Mouse (Mus musculus): ENCODE data around the gene Gpr155. TPM values are rescaled to one million over a fixed set of nuclear protein-coding genes. Genes with fewer than 3 reads are reported as not detected.

Gpr155 gene
- polyA plus RNA-seq, 1 experiment, result 7.6 TPM

GRCm38 (mm10) chr2:73371530-73372335 lies 14.6 kb downstream of the Gpr155 start:
- Histone ChIP-seq H3K27me3 (ENCODE audit: control insufficient read depth, insufficient read depth, insufficient read length) (no peaks in the 10 kb centered on the region), H3K4me2 (ENCODE audit: low read depth) (no peak overlapping the region), H3K36me3 (ENCODE audit: control insufficient read depth, insufficient read depth) (no peaks in the 10 kb centered on the region), H3K79me2 (ENCODE audit: control insufficient read depth, insufficient read depth) (no peaks in the 10 kb centered on the region), H3K4me3 (no peak overlapping the region), H3ac (ENCODE audit: control insufficient read depth, insufficient read length) (no peak overlapping the region)
- no peak for TF ChIP-seq TCF3 (IDR thresholded peaks at IDR 0.05; ENCODE audit: insufficient read length, low read depth)

- Histone ChIP-seq H3K4me3 (no peak overlapping the region), H3K27me3 (ENCODE audit: control insufficient read depth, insufficient read depth, insufficient read length) (no peaks in the 10 kb centered on the region), H3K36me3 (ENCODE audit: control insufficient read depth, insufficient read depth) (no peaks in the 10 kb centered on the region), H3K4me2 (ENCODE audit: low read depth) (no peak overlapping the region), H3K79me2 (ENCODE audit: control insufficient read depth, insufficient read depth) (no peaks in the 10 kb centered on the region), H3ac (ENCODE audit: control insufficient read depth, insufficient read length) (no peak overlapping the region)
- no peak for TF ChIP-seq E2F4 (IDR thresholded peaks at IDR 0.05; ENCODE audit: insufficient read depth)
- TF ChIP-seq REST (IDR thresholded peaks at IDR 0.05; ENCODE audit: insufficient read depth, insufficient read length), result no peak
- no peak for TF ChIP-seq POLR2A (IDR thresholded peaks at IDR 0.05; ENCODE audit: insufficient read length, low read depth)
- TF ChIP-seq TCF3 (IDR thresholded peaks at IDR 0.05; ENCODE audit: insufficient read length, low read depth), result no peak
Measured at GRCm38 (mm10) chr2:73363448-73363847, 22.9 kb downstream of the Gpr155 start.

- Histone ChIP-seq H3K4me3 (no peak overlapping the region), H3K36me3 (ENCODE audit: control insufficient read depth, insufficient read depth) (no peaks in the 10 kb centered on the region), H3K27me3 (ENCODE audit: control insufficient read depth, insufficient read depth, insufficient read length) (no peaks in the 10 kb centered on the region), H3K4me2 (ENCODE audit: low read depth) (no peak overlapping the region), H3ac (ENCODE audit: control insufficient read depth, insufficient read length) (no peak overlapping the region), H3K79me2 (ENCODE audit: control insufficient read depth, insufficient read depth) (no peaks in the 10 kb centered on the region)
- TF ChIP-seq USF1 (IDR thresholded peaks at IDR 0.05; ENCODE audit: low read depth) (no peak), POLR2AphosphoS2 (IDR thresholded peaks at IDR 0.05; ENCODE audit: insufficient read length, low read depth) (no peak), E2F4 (IDR thresholded peaks at IDR 0.05; ENCODE audit: insufficient read depth) (no peak), TCF3 (IDR thresholded peaks at IDR 0.05; ENCODE audit: insufficient read length, low read depth) (no peak), SRF (IDR thresholded peaks at IDR 0.05; ENCODE audit: control insufficient read depth, insufficient read length, low read depth) (no peak), POLR2A (IDR thresholded peaks at IDR 0.05; ENCODE audit: insufficient read length, low read depth) (no peak), MYOG (IDR thresholded peaks at IDR 0.05; ENCODE audit: control insufficient read depth in 1 of 3, insufficient read depth in 1 of 3, insufficient read length in 2 of 3, low read depth in 2 of 3) (no peak), CEBPB (IDR thresholded peaks at IDR 0.05; ENCODE audit: insufficient read depth, poor library complexity, severe bottlenecking) (no peak), TCF12 (IDR thresholded peaks at IDR 0.05; ENCODE audit: insufficient read depth, poor library complexity, severe bottlenecking) (no peak), MAX (IDR thresholded peaks at IDR 0.05; ENCODE audit: low read depth) (no peak), MYOD1 (IDR thresholded peaks at IDR 0.05; ENCODE audit: control insufficient read depth in 1 of 3, insufficient read length in 2 of 3, low read depth in 2 of 3) (no peak), REST (IDR thresholded peaks at IDR 0.05; ENCODE audit: insufficient read depth, insufficient read length) (no peak)
Measured at GRCm38 (mm10) chr2:73360536-73360935, 25.8 kb downstream of the Gpr155 start.

GRCm38 (mm10) chr2:73359941-73360340 lies 26.4 kb downstream of the Gpr155 start:
- Histone ChIP-seq H3K4me2 (ENCODE audit: low read depth) (no peak overlapping the region), H3K79me2 (ENCODE audit: control insufficient read depth, insufficient read depth) (no peaks in the 10 kb centered on the region), H3K36me3 (ENCODE audit: control insufficient read depth, insufficient read depth) (no peaks in the 10 kb centered on the region), H3ac (ENCODE audit: control insufficient read depth, insufficient read length) (no peak overlapping the region), H3K27me3 (ENCODE audit: control insufficient read depth, insufficient read depth, insufficient read length) (no peaks in the 10 kb centered on the region), H3K4me3 (no peak overlapping the region)
- TF ChIP-seq USF1 (IDR thresholded peaks at IDR 0.05; ENCODE audit: low read depth) (no peak), E2F4 (IDR thresholded peaks at IDR 0.05; ENCODE audit: insufficient read depth) (no peak), SRF (IDR thresholded peaks at IDR 0.05; ENCODE audit: control insufficient read depth, insufficient read length, low read depth) (no peak), MYOG (IDR thresholded peaks at IDR 0.05; ENCODE audit: control insufficient read depth in 1 of 3, insufficient read depth in 1 of 3, insufficient read length in 2 of 3, low read depth in 2 of 3) (peak in 1 of 3 experiments; percentile 76), MYOD1 (IDR thresholded peaks at IDR 0.05; ENCODE audit: control insufficient read depth in 1 of 3, insufficient read length in 2 of 3, low read depth in 2 of 3) (peak in 2 of 3 experiments; percentile 20 to 52), TCF12 (IDR thresholded peaks at IDR 0.05; ENCODE audit: insufficient read depth, poor library complexity, severe bottlenecking) (no peak)

GRCm38 (mm10) chr2:73357004-73357403 lies 29.4 kb downstream of the Gpr155 start:
- no peak overlapping the region for H3K4me3 ChIP-seq

More at GRCm38 (mm10) chr2:73357004-73357403, 29.4 kb downstream of the Gpr155 start:
- Histone ChIP-seq H3K36me3 (ENCODE audit: control insufficient read depth, insufficient read depth) (no peaks in the 10 kb centered on the region), H3K27me3 (ENCODE audit: control insufficient read depth, insufficient read depth, insufficient read length) (no peaks in the 10 kb centered on the region), H3K79me2 (ENCODE audit: control insufficient read depth, insufficient read depth) (no peaks in the 10 kb centered on the region), H3ac (ENCODE audit: control insufficient read depth, insufficient read length) (no peak overlapping the region), H3K4me2 (ENCODE audit: low read depth) (no peak overlapping the region)
- TF ChIP-seq MAX (IDR thresholded peaks at IDR 0.05; ENCODE audit: low read depth) (no peak), SRF (IDR thresholded peaks at IDR 0.05; ENCODE audit: control insufficient read depth, insufficient read length, low read depth) (no peak), MYOG (IDR thresholded peaks at IDR 0.05; ENCODE audit: control insufficient read depth in 1 of 3, insufficient read depth in 1 of 3, insufficient read length in 2 of 3, low read depth in 2 of 3) (no peak), E2F4 (IDR thresholded peaks at IDR 0.05; ENCODE audit: insufficient read depth) (no peak), POLR2AphosphoS2 (IDR thresholded peaks at IDR 0.05; ENCODE audit: insufficient read length, low read depth) (no peak), REST (IDR thresholded peaks at IDR 0.05; ENCODE audit: insufficient read depth, insufficient read length) (no peak), POLR2A (IDR thresholded peaks at IDR 0.05; ENCODE audit: insufficient read length, low read depth) (no peak), CEBPB (IDR thresholded peaks at IDR 0.05; ENCODE audit: insufficient read depth, poor library complexity, severe bottlenecking) (no peak), TCF12 (IDR thresholded peaks at IDR 0.05; ENCODE audit: insufficient read depth, poor library complexity, severe bottlenecking) (no peak), USF1 (IDR thresholded peaks at IDR 0.05; ENCODE audit: low read depth) (no peak), TCF3 (IDR thresholded peaks at IDR 0.05; ENCODE audit: insufficient read length, low read depth) (no peak), MYOD1 (IDR thresholded peaks at IDR 0.05; ENCODE audit: control insufficient read depth in 1 of 3, insufficient read length in 2 of 3, low read depth in 2 of 3) (no peak)

All from myocyte (in vitro differentiated cells).